Mouse (Mus musculus) stomach, embryonic 14.5 days (tissue): ENCODE data around the gene Krtcap2. TPM values are rescaled to one million over a fixed set of nuclear protein-coding genes. Genes with fewer than 3 reads are reported as not detected.
A peak's percentile ranks its signal among the peaks of the same experiment; 100 is the strongest.

Experiments
- ATAC-seq: fragments of 200-750 bp; cut with Nextera tagmentation; 2 replicates; pipeline ENCODE4 v1.8.0; 2017; ENCODE audit warnings: low read depth, moderate TSS enrichment; ENCODE audit not compliant: insufficient number of reproducible peaks, insufficient read depth, low FRiP score
- H3K27ac ChIP-seq: fragments of 300-500 bp; sonication (generic); 2 replicates; pipeline ENCODE4 v1.5.1; 2014; ENCODE audit warnings: mild to moderate bottlenecking, low read length, moderate library complexity, mixed read lengths
- H3K27me3 ChIP-seq: fragments of 300-500 bp; sonication (generic); 2 replicates; pipeline ENCODE4 v1.6.1; 2014; ENCODE audit warnings: low read length, control low read depth, mixed read lengths; ENCODE audit not compliant: control insufficient read depth, insufficient read depth
- H3K36me3 ChIP-seq: fragments of 300-500 bp; sonication (generic); 2 replicates; pipeline ENCODE4 v1.6.1; 2014; ENCODE audit warnings: mild to moderate bottlenecking, control low read depth, low read length, moderate library complexity, mixed read lengths; ENCODE audit not compliant: control insufficient read depth, insufficient read depth
- H3K4me1 ChIP-seq: fragments of 300-500 bp; sonication (generic); 2 replicates; pipeline ENCODE4 v1.6.1; 2014; ENCODE audit warnings: low read length, control low read depth, mixed read lengths; ENCODE audit not compliant: control insufficient read depth, insufficient read depth
- H3K4me2 ChIP-seq: fragments of 300-500 bp; sonication (generic); replicated peaks from 2 replicates; pipeline ENCODE4 v1.6.1; 2014; ENCODE audit warnings: low read depth, low read length, control low read depth
- H3K4me3 ChIP-seq: fragments of 300-500 bp; sonication (generic); 2 replicates; pipeline ENCODE4 v1.5.1; 2014; ENCODE audit warnings: low read depth, low read length, control low read depth
- H3K9ac ChIP-seq: fragments of 300-500 bp; sonication (generic); replicated peaks from 2 replicates; pipeline ENCODE4 v1.6.1; 2014; ENCODE audit warnings: low read depth, mild to moderate bottlenecking, control low read depth, low read length, moderate library complexity, mixed read lengths
- H3K9me3 ChIP-seq: fragments of 300-500 bp; sonication (generic); 2 replicates; pipeline ENCODE4 v1.6.1; 2016; ENCODE audit warnings: low read depth, low read length, control low read depth; ENCODE audit not compliant: control insufficient read depth
- WGBS: fragments of 180-500 bp; shearing (Covaris S2); extraction: QIAGEN DNeasy Blood & Tissue Kit; methylation state at CpG from one replicate; pipeline ENCODE4 v1.1.7; 2014; 5-methylcytosine and 5-hydroxymethylcytosine counted together
- polyA plus RNA-seq: library from polyadenylated mRNA; unstranded; fragments of >200 nt; fragmentation: Nextera tagmentation; extraction: Ambion mirVana; gene quantifications from 2 replicates; pipeline ENCODE4 v1.2.1, GENCODE M21; 2014

The Krtcap2 gene
- polyA plus RNA-seq, 1 experiment from 2014 or later, result 314 TPM

DNA sequence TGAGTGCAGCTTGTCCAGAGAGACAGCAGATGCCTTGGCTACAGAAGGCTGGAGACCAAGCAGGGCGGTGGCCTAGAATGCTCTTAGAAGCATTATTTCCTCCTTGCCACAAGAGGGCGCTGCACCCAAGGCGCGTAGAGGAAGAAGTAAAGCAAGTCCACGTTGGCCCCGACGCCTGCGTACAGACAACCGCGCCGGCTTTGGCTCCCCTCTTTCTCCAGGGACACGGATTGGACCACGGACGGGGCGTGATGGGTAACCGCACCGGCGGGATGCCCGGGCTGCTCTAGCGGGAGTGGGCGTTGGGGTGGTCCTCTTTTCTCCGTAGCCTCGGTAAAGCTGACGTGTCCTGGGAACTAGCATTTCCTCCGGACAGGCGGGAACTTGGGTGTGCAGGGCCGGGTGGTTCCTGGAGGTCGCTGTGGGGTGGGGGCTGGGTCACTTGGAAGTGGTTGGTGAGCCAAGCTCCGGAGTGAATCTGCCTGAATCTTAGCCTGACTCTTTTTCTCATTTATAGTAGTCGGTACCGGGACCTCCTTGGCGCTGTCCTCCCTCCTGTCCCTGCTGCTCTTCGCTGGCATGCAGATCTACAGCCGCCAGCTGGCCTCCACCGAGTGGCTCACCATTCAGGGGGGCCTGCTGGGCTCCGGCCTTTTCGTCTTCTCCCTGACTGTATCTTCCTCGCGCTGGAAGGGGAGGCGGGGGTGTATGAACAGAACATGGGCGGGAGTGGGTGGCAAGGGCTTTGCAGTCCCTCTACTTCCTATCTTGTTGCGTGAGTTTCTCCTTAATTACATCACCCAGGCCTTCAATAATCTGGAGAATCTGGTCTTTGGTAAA lies 715 bp downstream of the Krtcap2 start, which contains the start of gene Trim46:
Gene Trim46, minus strand, starts transcription at position 49 of the 840 bp plus-strand sequence.
- Histone ChIP-seq H3K4me2 (peak within 1 kb of the TSS; percentile 79), H3K9me3 (no peaks in the 10 kb centered on the region), H3K27ac (peak within 1 kb of the TSS; percentile 61; the same call in 1 of the 2 replicates), H3K4me1 (peaks cover 25% of the 10 kb centered on the region), H3K9ac (peak within 1 kb of the TSS; percentile 72), H3K4me3 (peak within 1 kb of the TSS; percentile 71), H3K27me3 (no peaks in the 10 kb centered on the region), H3K36me3 (peaks cover 5% of the 10 kb centered on the region; the same call in 1 of the 2 replicates)
- WGBS, result under 1% methylated on average over 42 of the region's 42 CpGs
- peak; percentile 66 for ATAC-seq

DNA sequence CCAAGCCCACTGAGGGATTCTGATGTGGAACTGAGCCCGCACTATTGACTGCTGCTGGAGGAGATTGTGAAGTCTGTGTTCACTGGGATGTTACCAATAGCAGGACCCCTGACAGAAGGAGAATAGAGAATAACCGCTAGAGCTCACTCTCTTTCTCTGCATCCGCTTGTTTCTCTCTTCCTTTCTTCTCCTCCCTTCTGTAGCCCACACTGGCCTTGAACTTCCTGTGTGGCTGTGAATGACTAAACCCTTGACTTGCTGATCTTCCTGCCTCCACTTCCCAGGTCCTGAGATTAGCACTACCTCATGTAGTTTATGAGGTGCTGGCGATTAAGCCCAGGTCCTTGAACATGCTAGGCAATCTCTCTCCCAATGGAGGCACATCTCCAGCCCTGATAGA lies 1.7 kb downstream of the Krtcap2 start:
- Histone ChIP-seq H3K27me3 (no peaks in the 10 kb centered on the region), H3K4me2 (peak overlapping the region; percentile 79), H3K4me3 (peak overlapping the region; percentile 71; the same call in 1 of the 2 replicates), H3K4me1 (peaks cover 30% of the 10 kb centered on the region), H3K36me3 (peaks cover 5% of the 10 kb centered on the region; the same call in 1 of the 2 replicates), H3K27ac (no peak overlapping the region), H3K9ac (peak overlapping the region; percentile 72; the same call in 1 of the 2 replicates), H3K9me3 (no peaks in the 10 kb centered on the region)
- 92% methylated on average over 4 of the region's 4 CpGs for WGBS
- ATAC-seq, result no peak

DNA sequence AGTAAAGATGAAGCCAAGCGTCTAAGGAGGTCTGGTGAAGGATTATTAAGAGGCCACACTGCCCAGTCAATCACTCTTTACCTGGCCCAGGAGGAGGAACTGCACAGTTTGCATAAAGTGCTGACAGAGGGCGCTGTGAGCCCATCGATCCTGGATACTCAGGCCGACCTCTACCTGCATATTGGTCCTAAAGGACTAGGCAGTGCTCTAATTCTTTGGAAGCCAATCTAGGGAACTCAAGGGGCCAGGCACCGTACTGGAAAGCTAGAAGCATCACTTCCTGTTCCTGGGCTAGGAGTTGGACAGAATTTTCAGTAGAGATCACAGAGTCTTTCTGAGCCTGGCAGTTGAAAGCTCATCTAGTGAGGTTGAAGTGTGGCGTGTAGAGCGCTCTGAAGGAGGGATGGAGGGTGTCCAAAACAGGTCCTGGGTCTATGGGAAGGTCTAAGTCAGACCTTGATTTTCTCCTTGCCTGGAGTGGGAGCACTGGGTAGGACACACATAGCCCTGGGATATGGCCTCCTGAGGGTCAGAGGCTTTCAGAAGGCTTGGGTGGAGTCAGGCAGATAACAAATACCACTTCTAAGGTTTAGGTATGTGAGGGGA lies 4.8 kb downstream of the Krtcap2 start:
- H3K36me3 ChIP-seq, result peaks cover 5% of the 10 kb centered on the region; the same call in 1 of the 2 replicates
- no peaks in the 10 kb centered on the region for H3K27me3 ChIP-seq
- H3K27ac ChIP-seq, result no peak overlapping the region
- no peak; the same call in 1 of the 2 replicates for ATAC-seq
- H3K4me2 ChIP-seq, result no peak overlapping the region
- peaks cover 12% of the 10 kb centered on the region for H3K4me1 ChIP-seq
- H3K9ac ChIP-seq, result no peak overlapping the region
- 16% methylated on average over 7 of the region's 7 CpGs for WGBS
- no peaks in the 10 kb centered on the region for H3K9me3 ChIP-seq
- no peak overlapping the region for H3K4me3 ChIP-seq

DNA sequence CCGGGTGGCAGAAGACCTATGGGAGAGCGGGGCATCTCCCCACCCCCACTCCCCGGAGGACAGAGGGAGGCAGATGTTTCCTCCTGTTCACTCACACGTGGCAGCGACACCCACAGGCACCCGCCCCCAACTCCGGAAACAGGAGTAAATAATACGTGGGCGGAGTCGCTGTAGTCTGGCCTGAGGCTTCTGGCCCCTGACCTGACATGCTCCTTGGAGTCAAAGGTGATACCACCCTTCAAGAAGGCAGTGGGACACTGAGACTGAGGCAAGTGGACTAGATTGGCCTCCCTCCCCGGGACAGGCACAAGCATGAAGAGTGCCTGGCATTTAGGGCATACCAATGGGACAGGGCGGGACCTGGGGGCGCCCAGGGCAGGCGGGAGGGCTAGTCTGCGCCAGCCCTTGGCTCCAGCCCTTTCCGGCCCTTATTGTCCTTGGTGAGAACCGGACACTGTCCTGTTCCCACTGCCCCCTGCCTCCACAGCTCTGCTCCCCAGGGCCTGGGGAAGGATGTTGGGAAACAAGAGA lies 5.7 kb downstream of the Krtcap2 start:
- H3K4me1 ChIP-seq, result peaks cover 10% of the 10 kb centered on the region; the same call in 1 of the 2 replicates
- H3K4me3 ChIP-seq, result no peak overlapping the region
- no peak overlapping the region for H3K9ac ChIP-seq
- H3K9me3 ChIP-seq, result no peaks in the 10 kb centered on the region
- 0 out of 2 replicates have a peak overlapping the region, but pooled peaks have one; percentile 0 for H3K27ac ChIP-seq
- ATAC-seq, result no peak
- 0 out of 2 replicates have a peak overlapping the region, but pooled peaks have one; percentile 8 for H3K4me2 ChIP-seq
- WGBS, result 7% methylated on average over 17 of the region's 17 CpGs
- H3K36me3 ChIP-seq, result peaks cover 5% of the 10 kb centered on the region; the same call in 1 of the 2 replicates
- no peaks in the 10 kb centered on the region for H3K27me3 ChIP-seq

DNA sequence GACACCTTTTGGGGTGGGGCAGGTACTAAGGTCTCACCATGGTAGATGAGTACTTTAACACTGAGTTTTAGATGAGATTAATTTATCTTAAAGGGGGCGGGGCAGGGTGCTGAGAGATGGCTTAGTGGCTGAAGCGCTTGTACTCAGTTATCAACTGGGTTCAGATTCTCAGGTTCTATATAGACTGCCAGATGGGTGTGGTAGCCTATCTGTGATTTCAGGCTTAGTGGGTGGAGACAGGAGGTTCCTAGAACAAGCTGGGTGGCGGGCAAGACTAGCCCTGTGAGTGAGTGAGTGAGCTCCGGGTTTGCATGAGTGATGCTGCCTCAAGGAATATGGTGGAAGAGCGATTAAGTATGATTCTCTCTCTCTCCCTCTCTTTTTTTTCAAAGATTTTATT lies 9.2 kb downstream of the Krtcap2 start:
- H3K9me3 ChIP-seq, result no peaks in the 10 kb centered on the region
- H3K27ac ChIP-seq, result no peak overlapping the region
- H3K9ac ChIP-seq, result no peak overlapping the region
- H3K27me3 ChIP-seq, result no peaks in the 10 kb centered on the region
- ATAC-seq, result no peak
- peaks cover 10% of the 10 kb centered on the region; the same call in 1 of the 2 replicates for H3K4me1 ChIP-seq
- H3K4me2 ChIP-seq, result no peak overlapping the region
- H3K36me3 ChIP-seq, result no peaks in the 10 kb centered on the region
- no peak overlapping the region for H3K4me3 ChIP-seq
- 85% methylated on average over 5 of the region's 5 CpGs for WGBS

DNA sequence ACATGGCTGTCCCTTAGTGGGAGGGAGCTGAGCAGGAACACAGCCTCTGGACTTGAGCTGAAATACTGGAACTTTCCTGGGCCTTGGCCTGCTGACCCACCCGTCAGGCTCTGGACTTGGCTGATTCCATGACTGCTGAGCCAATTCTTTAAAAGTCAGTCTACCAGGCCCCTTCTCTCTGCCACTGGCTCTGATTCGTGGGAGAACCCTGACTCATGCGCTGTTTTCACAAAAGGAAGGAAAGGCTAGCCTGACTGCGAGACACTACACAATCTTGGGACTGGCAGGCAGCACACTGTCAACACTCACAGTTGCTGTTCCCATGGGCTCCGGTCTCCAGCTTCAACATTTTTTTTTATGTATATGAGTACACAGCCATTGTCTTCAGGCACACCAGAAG lies 10.4 kb downstream of the Krtcap2 start:
- WGBS, result 82% methylated on average over 5 of the region's 5 CpGs
- no peak for ATAC-seq
- H3K4me3 ChIP-seq, result no peak overlapping the region
- H3K27ac ChIP-seq, result no peak overlapping the region
- H3K9ac ChIP-seq, result no peak overlapping the region
- peaks cover 9% of the 10 kb centered on the region; the same call in 1 of the 2 replicates for H3K4me1 ChIP-seq
- no peak overlapping the region for H3K4me2 ChIP-seq
- no peaks in the 10 kb centered on the region for H3K36me3 ChIP-seq
- no peaks in the 10 kb centered on the region for H3K9me3 ChIP-seq
- no peaks in the 10 kb centered on the region for H3K27me3 ChIP-seq

DNA sequence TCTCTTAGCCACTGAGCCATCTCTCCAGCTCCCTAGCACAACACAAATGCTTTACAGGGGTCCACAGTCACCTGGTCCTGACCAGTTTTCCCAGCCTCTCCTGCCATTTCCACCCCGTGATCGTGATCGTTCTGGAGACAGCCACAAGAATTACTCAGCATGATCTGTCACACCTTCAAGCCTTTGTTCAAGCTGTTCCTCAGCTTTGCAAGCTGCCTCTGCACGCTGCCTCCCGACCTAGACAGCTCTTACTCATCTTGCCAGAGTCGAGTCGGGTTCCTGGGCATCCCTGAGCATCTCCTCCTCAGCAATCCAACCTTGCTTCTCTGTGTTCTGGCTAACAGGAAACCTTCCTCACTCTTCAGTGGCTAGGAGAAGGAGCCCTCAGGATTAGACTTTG lies 13.3 kb downstream of the Krtcap2 start, which contains the start of gene Dpm3:
Gene Dpm3, plus strand, starts transcription at position 283 of the 400 bp plus-strand sequence.
- no peaks in the 10 kb centered on the region for H3K9me3 ChIP-seq
- H3K36me3 ChIP-seq, result no peaks in the 10 kb centered on the region
- no peak within 1 kb of the TSS for H3K27ac ChIP-seq
- ATAC-seq, result no peak
- no peak within 1 kb of the TSS for H3K4me3 ChIP-seq
- WGBS, result 49% methylated on average over 7 of the region's 7 CpGs
- H3K9ac ChIP-seq, result no peak within 1 kb of the TSS
- no peaks in the 10 kb centered on the region for H3K4me1 ChIP-seq
- H3K4me2 ChIP-seq, result no peak within 1 kb of the TSS
- H3K27me3 ChIP-seq, result no peaks in the 10 kb centered on the region

DNA sequence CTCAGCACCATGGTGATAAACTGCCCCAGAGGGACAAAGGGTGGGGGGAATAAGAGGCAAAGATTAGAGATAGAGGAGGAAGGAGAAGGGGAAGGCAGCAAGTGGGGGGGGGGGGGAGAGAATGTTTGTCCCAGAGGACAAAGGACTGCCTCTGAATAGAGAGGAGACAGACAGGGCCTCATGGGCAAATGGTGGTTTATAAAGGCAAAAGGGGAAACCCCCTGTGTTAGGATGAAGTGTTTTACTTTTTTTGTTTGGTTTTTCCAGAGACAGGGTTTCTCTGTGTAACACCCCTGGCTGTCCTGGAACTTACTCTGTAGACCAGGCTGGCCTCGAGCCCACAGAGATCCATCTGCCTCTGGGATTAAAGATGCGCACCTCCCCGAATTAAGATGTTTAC lies 14.4 kb downstream of the Krtcap2 start:
- H3K9me3 ChIP-seq, result no peaks in the 10 kb centered on the region
- no peak overlapping the region for H3K27ac ChIP-seq
- WGBS, result 44% methylated on average over 3 of the region's 3 CpGs
- H3K36me3 ChIP-seq, result no peaks in the 10 kb centered on the region
- no peak for ATAC-seq
- no peaks in the 10 kb centered on the region for H3K27me3 ChIP-seq
- no peak overlapping the region for H3K9ac ChIP-seq
- H3K4me3 ChIP-seq, result no peak overlapping the region
- H3K4me1 ChIP-seq, result no peaks in the 10 kb centered on the region
- no peak overlapping the region for H3K4me2 ChIP-seq
